Mouse (Mus musculus): ENCODE results near the gene Shpk. TPM values are rescaled to one million over a fixed set of nuclear protein-coding genes. Genes with fewer than 3 reads are reported as not detected.

The Shpk gene
- polyA plus RNA-seq (2012; rRNA removed) = 1.5 and 2.0 TPM in 2 replicates

- TF ChIP-seq CTCF (IDR thresholded peaks at IDR 0.05; ENCODE audit: borderline replicate concordance, extremely low read depth, insufficient read depth, insufficient read length) (no peak), POLR2A (IDR thresholded peaks at IDR 0.05; ENCODE audit: borderline replicate concordance, extremely low read depth, insufficient read depth, insufficient read length, poor library complexity, severe bottlenecking) (no peak)
Observed at GRCm38 (mm10) chr11:73199230-73199712, at the start of gene Shpk. Gene Shpk, plus strand, starts transcription at chr11:73199460.

GRCm38 (mm10) chr11:73155071-73155470 is 44.2 kb upstream of the Shpk start:
- TF ChIP-seq POLR2A (IDR thresholded peaks at IDR 0.05; ENCODE audit: borderline replicate concordance, extremely low read depth, insufficient read depth, insufficient read length, poor library complexity, severe bottlenecking) (no peak), CTCF (IDR thresholded peaks at IDR 0.05; ENCODE audit: borderline replicate concordance, extremely low read depth, insufficient read depth, insufficient read length) (no peak)
- peak; percentile 60 for DNase-seq (ENCODE audit: low read depth)

More at GRCm38 (mm10) chr11:73199230-73199712, at the start of gene Shpk:
- DNase-seq (ENCODE audit: low read depth) = peak; percentile 98

GRCm38 (mm10) chr11:73159957-73160810 is 39.1 kb upstream of the Shpk start, which contains the start of gene P2rx5:
Gene P2rx5, plus strand, starts transcription at chr11:73160421.
- TF ChIP-seq POLR2A (IDR thresholded peaks at IDR 0.05; ENCODE audit: borderline replicate concordance, extremely low read depth, insufficient read depth, insufficient read length, poor library complexity, severe bottlenecking) (no peak), CTCF (IDR thresholded peaks at IDR 0.05; ENCODE audit: borderline replicate concordance, extremely low read depth, insufficient read depth, insufficient read length) (no peak)
- peak; percentile 29 for DNase-seq (ENCODE audit: low read depth)

DNA sequence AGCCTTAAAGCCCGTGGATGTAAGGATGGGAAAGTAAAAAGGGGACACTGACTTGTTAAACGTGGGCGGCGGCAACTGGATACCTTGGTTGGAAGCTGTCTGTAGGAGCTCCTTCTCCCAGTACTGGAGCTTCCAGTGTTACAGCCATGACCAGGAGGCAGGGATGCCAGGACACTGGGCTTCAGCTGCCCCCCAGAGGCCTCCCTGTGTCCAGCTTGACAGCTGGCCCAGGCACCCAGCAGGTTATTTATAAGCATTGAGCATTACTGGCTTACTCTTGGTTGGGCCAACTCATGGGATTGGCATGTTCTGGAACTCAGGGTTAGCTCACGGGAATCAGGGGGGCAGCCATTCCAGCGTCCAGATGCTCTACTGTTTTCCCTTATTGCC is 38.5 kb upstream of the Shpk start:
- TF ChIP-seq CTCF (IDR thresholded peaks at IDR 0.05; ENCODE audit: borderline replicate concordance, extremely low read depth, insufficient read depth, insufficient read length) (no peak), POLR2A (IDR thresholded peaks at IDR 0.05; ENCODE audit: borderline replicate concordance, extremely low read depth, insufficient read depth, insufficient read length, poor library complexity, severe bottlenecking) (no peak)

DNA sequence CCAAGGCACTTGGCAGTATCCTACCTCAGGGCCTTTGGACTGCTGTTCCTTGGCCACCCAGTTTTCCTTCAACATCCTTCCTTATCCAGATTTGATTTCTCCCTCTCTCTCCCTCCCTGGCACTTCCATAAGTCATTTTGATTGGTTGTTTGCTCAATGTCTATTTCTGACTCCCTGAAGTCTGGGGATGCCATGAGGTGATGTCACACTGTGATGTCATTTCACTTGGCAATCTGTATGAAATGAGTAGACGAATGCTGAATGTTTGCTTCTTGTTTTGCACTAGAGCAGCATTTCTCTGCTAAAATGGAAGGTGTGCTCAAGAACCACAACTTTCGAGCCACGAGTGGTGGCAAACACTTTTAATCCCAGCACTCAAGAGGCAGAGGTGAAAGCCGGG is 37.6 kb upstream of the Shpk start:
- no peak for DNase-seq (ENCODE audit: low read depth)
- no peak for TF ChIP-seq POLR2A (IDR thresholded peaks at IDR 0.05; ENCODE audit: borderline replicate concordance, extremely low read depth, insufficient read depth, insufficient read length, poor library complexity, severe bottlenecking)
- TF ChIP-seq CTCF (IDR thresholded peaks at IDR 0.05; ENCODE audit: borderline replicate concordance, extremely low read depth, insufficient read depth, insufficient read length) = no peak

More for the DNA sequence above, 38.5 kb upstream of the Shpk start:
- no peak for DNase-seq (ENCODE audit: low read depth)

GRCm38 (mm10) chr11:73162284-73162683 is 37.0 kb upstream of the Shpk start:
- no peak for DNase-seq (ENCODE audit: low read depth)
- no peak for TF ChIP-seq POLR2A (IDR thresholded peaks at IDR 0.05; ENCODE audit: borderline replicate concordance, extremely low read depth, insufficient read depth, insufficient read length, poor library complexity, severe bottlenecking)
- TF ChIP-seq CTCF (IDR thresholded peaks at IDR 0.05; ENCODE audit: borderline replicate concordance, extremely low read depth, insufficient read depth, insufficient read length) = no peak

GRCm38 (mm10) chr11:73168071-73168470 is 31.2 kb upstream of the Shpk start:
- no peak for DNase-seq (ENCODE audit: low read depth)
- TF ChIP-seq CTCF (IDR thresholded peaks at IDR 0.05; ENCODE audit: borderline replicate concordance, extremely low read depth, insufficient read depth, insufficient read length) (no peak), POLR2A (IDR thresholded peaks at IDR 0.05; ENCODE audit: borderline replicate concordance, extremely low read depth, insufficient read depth, insufficient read length, poor library complexity, severe bottlenecking) (no peak)

DNA sequence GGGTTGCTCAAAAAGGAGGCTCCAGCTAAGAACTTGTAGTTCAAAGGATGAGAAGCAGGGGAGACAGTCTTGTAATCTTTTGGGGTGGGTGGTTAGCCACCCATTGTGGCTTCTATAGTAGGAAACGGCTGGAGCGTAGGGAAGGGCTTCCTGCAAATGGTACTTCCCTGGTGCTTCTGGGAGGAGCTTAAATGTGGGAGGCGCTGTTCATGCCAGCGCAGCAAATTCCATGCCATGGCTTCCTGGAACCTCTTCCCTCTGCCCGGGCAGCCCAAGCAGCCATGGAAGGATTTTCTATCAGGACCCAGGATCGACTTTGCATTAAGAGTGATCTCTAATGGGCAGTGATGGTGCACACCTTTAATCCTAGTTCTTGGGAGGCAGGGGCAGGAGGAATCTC is 30.7 kb upstream of the Shpk start:
- TF ChIP-seq CTCF (IDR thresholded peaks at IDR 0.05; ENCODE audit: borderline replicate concordance, extremely low read depth, insufficient read depth, insufficient read length) (no peak), POLR2A (IDR thresholded peaks at IDR 0.05; ENCODE audit: borderline replicate concordance, extremely low read depth, insufficient read depth, insufficient read length, poor library complexity, severe bottlenecking) (no peak)
- no peak for DNase-seq (ENCODE audit: low read depth)

DNA sequence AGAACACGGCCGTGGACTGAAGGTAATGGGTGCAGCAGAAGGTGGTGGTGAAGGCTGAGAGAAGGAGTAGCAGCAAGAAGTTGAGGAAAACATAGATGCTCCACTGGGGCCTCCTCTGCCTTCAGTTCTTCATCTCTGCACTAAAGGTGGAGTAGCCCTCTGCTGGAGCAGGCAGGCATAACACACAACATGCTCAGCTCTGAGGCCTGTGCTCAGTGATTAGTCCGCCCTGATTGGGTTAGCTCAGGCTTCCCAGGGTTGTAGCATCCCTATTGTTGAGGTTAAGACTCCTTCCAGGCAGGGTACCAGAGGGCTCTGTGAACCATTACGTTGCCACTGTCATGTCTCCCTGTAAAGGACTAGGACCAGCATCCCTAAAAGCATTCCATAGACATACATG is 30.0 kb upstream of the Shpk start:
- DNase-seq (ENCODE audit: low read depth) = peak; percentile 57
- TF ChIP-seq CTCF (IDR thresholded peaks at IDR 0.05; ENCODE audit: borderline replicate concordance, extremely low read depth, insufficient read depth, insufficient read length) (peak; percentile 73), POLR2A (IDR thresholded peaks at IDR 0.05; ENCODE audit: borderline replicate concordance, extremely low read depth, insufficient read depth, insufficient read length, poor library complexity, severe bottlenecking) (no peak)

- DNase-seq (ENCODE audit: low read depth) = peak; percentile 34
- no peak for TF ChIP-seq CTCF (IDR thresholded peaks at IDR 0.05; ENCODE audit: borderline replicate concordance, extremely low read depth, insufficient read depth, insufficient read length)
- no peak for TF ChIP-seq POLR2A (IDR thresholded peaks at IDR 0.05; ENCODE audit: borderline replicate concordance, extremely low read depth, insufficient read depth, insufficient read length, poor library complexity, severe bottlenecking)
Observed at GRCm38 (mm10) chr11:73172186-73172585, 27.1 kb upstream of the Shpk start.

DNA sequence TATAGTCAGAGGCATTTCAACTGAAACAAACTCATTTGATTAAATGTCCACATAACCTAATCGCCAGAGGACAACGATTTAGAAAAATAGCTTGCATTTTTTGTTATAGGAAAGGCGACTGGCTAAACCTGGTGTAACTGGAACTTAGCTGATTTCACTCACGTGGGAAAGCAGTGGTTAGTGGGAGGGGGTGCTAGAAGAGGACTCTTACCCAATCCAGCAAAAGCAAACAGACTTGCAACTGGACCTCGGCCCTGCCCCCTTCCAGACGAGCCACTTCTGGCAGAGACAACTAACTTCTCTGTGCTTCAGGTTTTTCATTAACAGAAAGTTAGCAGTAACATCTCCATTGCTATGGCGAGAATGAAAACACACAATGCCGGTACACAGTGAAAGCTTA is 23.6 kb upstream of the Shpk start:
- TF ChIP-seq CTCF (IDR thresholded peaks at IDR 0.05; ENCODE audit: borderline replicate concordance, extremely low read depth, insufficient read depth, insufficient read length) (no peak), POLR2A (IDR thresholded peaks at IDR 0.05; ENCODE audit: borderline replicate concordance, extremely low read depth, insufficient read depth, insufficient read length, poor library complexity, severe bottlenecking) (no peak)
- DNase-seq (ENCODE audit: low read depth) = no peak

DNA sequence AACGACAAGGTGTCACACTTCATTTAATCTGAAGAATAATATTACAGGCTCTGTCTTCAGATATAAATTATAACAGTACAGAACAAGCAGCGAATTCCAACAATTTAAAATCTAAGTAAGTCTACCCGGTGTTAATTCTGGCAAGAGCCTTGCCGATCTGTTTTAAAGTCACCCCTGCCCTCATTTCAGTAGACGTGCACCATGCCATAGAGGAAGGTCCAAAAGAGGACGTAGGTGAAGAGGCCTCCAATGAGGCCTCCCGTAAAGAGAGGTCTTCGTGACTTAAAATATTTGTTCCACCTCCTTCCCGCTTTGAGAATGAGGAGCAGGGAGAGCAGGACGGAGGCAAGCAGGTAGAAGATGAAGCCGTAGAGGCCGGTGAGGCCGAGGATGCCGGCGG is 23.1 kb upstream of the Shpk start:
- no peak for TF ChIP-seq CTCF (IDR thresholded peaks at IDR 0.05; ENCODE audit: borderline replicate concordance, extremely low read depth, insufficient read depth, insufficient read length)
- no peak for TF ChIP-seq POLR2A (IDR thresholded peaks at IDR 0.05; ENCODE audit: borderline replicate concordance, extremely low read depth, insufficient read depth, insufficient read length, poor library complexity, severe bottlenecking)
- peak; percentile 10 for DNase-seq (ENCODE audit: low read depth)
